Mouse (Mus musculus): ENCODE measurements at regions not wholly inside any gene's neighbourhood (a gene's known extent, or its start where the extent isn't known, plus 50 kb on each side); places are given as distances from the start of the nearest gene placed in this dataset.

- 81% methylated on average over 5 of the region's 5 CpGs for WGBS
- DNase-seq (no peak), ATAC-seq (no peak)
- no peak for TF ChIP-seq CTCF (IDR thresholded peaks at IDR 0.05; ENCODE audit: low read depth)
- H3K4me3 ChIP-seq (ENCODE audit: low read depth, low read length), result no peak overlapping the region
- H3K27ac ChIP-seq (ENCODE audit: low read depth, low read length), result no peak overlapping the region
- no peak overlapping the region for H3K4me2 ChIP-seq (ENCODE audit: low read depth)
- H3K9ac ChIP-seq, result no peak overlapping the region
- no peaks in the 10 kb centered on the region for H3K27me3 ChIP-seq (ENCODE audit: insufficient read depth, low read length)
- H3K4me1 ChIP-seq (ENCODE audit: insufficient read depth), result no peaks in the 10 kb centered on the region
- no peaks in the 10 kb centered on the region for H3K36me3 ChIP-seq (ENCODE audit: insufficient read depth)
- H3K9me3 ChIP-seq (ENCODE audit: low read length), result no peaks in the 10 kb centered on the region
Observed at GRCm38 (mm10) chr13:101625922-101626321, 142.1 kb downstream of the Pik3r1 start.

GRCm38 (mm10) chr13:101624179-101624581, 143.8 kb downstream of the Pik3r1 start:
- Histone ChIP-seq H3K4me3 (ENCODE audit: low read depth, low read length) (no peak overlapping the region), H3K9me3 (ENCODE audit: low read length) (no peaks in the 10 kb centered on the region), H3K27me3 (ENCODE audit: insufficient read depth, low read length) (no peaks in the 10 kb centered on the region), H3K9ac (no peak overlapping the region), H3K36me3 (ENCODE audit: insufficient read depth) (no peaks in the 10 kb centered on the region), H3K4me2 (ENCODE audit: low read depth) (no peak overlapping the region), H3K27ac (ENCODE audit: low read depth, low read length) (no peak overlapping the region), H3K4me1 (ENCODE audit: insufficient read depth) (no peaks in the 10 kb centered on the region)
- ATAC-seq (no peak), DNase-seq (no peak)
- 15% methylated on average over 5 of the region's 5 CpGs for WGBS
- no peak for TF ChIP-seq CTCF (IDR thresholded peaks at IDR 0.05; ENCODE audit: low read depth)

- H3K4me1 ChIP-seq (ENCODE audit: insufficient read depth), result no peaks in the 10 kb centered on the region
- TF ChIP-seq CTCF (IDR thresholded peaks at IDR 0.05; ENCODE audit: low read depth), result no peak
- WGBS, result 94% methylated on average over 2 of the region's 2 CpGs
- H3K4me3 ChIP-seq (ENCODE audit: low read depth, low read length), result no peak overlapping the region
- ATAC-seq (no peak), DNase-seq (no peak)
- H3K27ac ChIP-seq (ENCODE audit: low read depth, low read length), result no peak overlapping the region
- H3K4me2 ChIP-seq (ENCODE audit: low read depth), result no peak overlapping the region
- no peaks in the 10 kb centered on the region for H3K27me3 ChIP-seq (ENCODE audit: insufficient read depth, low read length)
- H3K9me3 ChIP-seq (ENCODE audit: low read length), result no peaks in the 10 kb centered on the region
- H3K36me3 ChIP-seq (ENCODE audit: insufficient read depth), result no peaks in the 10 kb centered on the region
- H3K9ac ChIP-seq, result no peak overlapping the region
Observed at GRCm38 (mm10) chr13:101622649-101623048, 145.4 kb downstream of the Pik3r1 start.

GRCm38 (mm10) chr13:101620660-101621059, 147.4 kb downstream of the Pik3r1 start:
- no peaks in the 10 kb centered on the region for H3K27me3 ChIP-seq (ENCODE audit: insufficient read depth, low read length)
- H3K9ac ChIP-seq, result no peak overlapping the region
- no peak overlapping the region for H3K4me2 ChIP-seq (ENCODE audit: low read depth)
- DNase-seq, result no peak
- ATAC-seq, result no peak
- no peaks in the 10 kb centered on the region for H3K4me1 ChIP-seq (ENCODE audit: insufficient read depth)
- H3K27ac ChIP-seq (ENCODE audit: low read depth, low read length), result no peak overlapping the region
- TF ChIP-seq CTCF (IDR thresholded peaks at IDR 0.05; ENCODE audit: low read depth), result no peak
- no peak overlapping the region for H3K4me3 ChIP-seq (ENCODE audit: low read depth, low read length)
- no peaks in the 10 kb centered on the region for H3K36me3 ChIP-seq (ENCODE audit: insufficient read depth)
- 77% methylated on average over 3 of the region's 3 CpGs for WGBS
- H3K9me3 ChIP-seq (ENCODE audit: low read length), result no peaks in the 10 kb centered on the region

- 97% methylated on average over 1 of the region's 1 CpGs for WGBS
- Histone ChIP-seq H3K27ac (ENCODE audit: low read depth, low read length) (no peak overlapping the region), H3K4me1 (ENCODE audit: insufficient read depth) (no peaks in the 10 kb centered on the region), H3K9me3 (ENCODE audit: low read length) (no peaks in the 10 kb centered on the region), H3K36me3 (ENCODE audit: insufficient read depth) (no peaks in the 10 kb centered on the region), H3K4me2 (ENCODE audit: low read depth) (no peak overlapping the region), H3K27me3 (ENCODE audit: insufficient read depth, low read length) (no peaks in the 10 kb centered on the region), H3K4me3 (ENCODE audit: low read depth, low read length) (no peak overlapping the region), H3K9ac (no peak overlapping the region)
- no peak for DNase-seq
- no peak for TF ChIP-seq CTCF (IDR thresholded peaks at IDR 0.05; ENCODE audit: low read depth)
- ATAC-seq, result no peak
Observed at GRCm38 (mm10) chr13:101619154-101619553, 148.9 kb downstream of the Pik3r1 start.

- H3K27me3 ChIP-seq (ENCODE audit: insufficient read depth, low read length), result no peaks in the 10 kb centered on the region
- H3K4me1 ChIP-seq (ENCODE audit: insufficient read depth), result no peaks in the 10 kb centered on the region
- H3K9me3 ChIP-seq (ENCODE audit: low read length), result no peaks in the 10 kb centered on the region
- H3K9ac ChIP-seq, result no peak overlapping the region
- no peak for ATAC-seq
- H3K36me3 ChIP-seq (ENCODE audit: insufficient read depth), result no peaks in the 10 kb centered on the region
- TF ChIP-seq CTCF (IDR thresholded peaks at IDR 0.05; ENCODE audit: low read depth), result no peak
- WGBS, result 66% methylated on average over 2 of the region's 2 CpGs
- H3K4me2 ChIP-seq (ENCODE audit: low read depth), result no peak overlapping the region
- H3K4me3 ChIP-seq (ENCODE audit: low read depth, low read length), result no peak overlapping the region
- no peak overlapping the region for H3K27ac ChIP-seq (ENCODE audit: low read depth, low read length)
- DNase-seq, result no peak
Observed at GRCm38 (mm10) chr13:101612786-101613185, 155.2 kb downstream of the Pik3r1 start.

GRCm38 (mm10) chr13:101611725-101612124, 156.3 kb downstream of the Pik3r1 start:
- WGBS, result 96% methylated on average over 6 of the region's 6 CpGs
- Histone ChIP-seq H3K9me3 (ENCODE audit: low read length) (no peaks in the 10 kb centered on the region), H3K9ac (no peak overlapping the region), H3K4me3 (ENCODE audit: low read depth, low read length) (no peak overlapping the region), H3K36me3 (ENCODE audit: insufficient read depth) (no peaks in the 10 kb centered on the region), H3K27ac (ENCODE audit: low read depth, low read length) (no peak overlapping the region), H3K4me2 (ENCODE audit: low read depth) (no peak overlapping the region), H3K4me1 (ENCODE audit: insufficient read depth) (no peaks in the 10 kb centered on the region), H3K27me3 (ENCODE audit: insufficient read depth, low read length) (no peaks in the 10 kb centered on the region)
- ATAC-seq, result no peak
- no peak for DNase-seq
- TF ChIP-seq CTCF (IDR thresholded peaks at IDR 0.05; ENCODE audit: low read depth), result no peak

All from forebrain, postnatal 0 days (tissue).